Mouse (Mus musculus) right cerebral cortex, adult 18-20 months (tissue): Measurements from ENCODE around the gene Ccdc125.
A peak's percentile ranks its signal among the peaks of the same experiment; 100 is the strongest.

Source experiments
- DNase-seq: peaks from one replicate; pipeline ENCODE4 v3.0.0; 2022; ENCODE audit warnings: mixed read lengths

Ccdc125 gene

GRCm38 (mm10) chr13:100669291-100670022 is at the start of gene Ccdc125:
Ccdc125 (plus strand) TSS chr13:100669717.
- DNase-seq, result no peak

DNA sequence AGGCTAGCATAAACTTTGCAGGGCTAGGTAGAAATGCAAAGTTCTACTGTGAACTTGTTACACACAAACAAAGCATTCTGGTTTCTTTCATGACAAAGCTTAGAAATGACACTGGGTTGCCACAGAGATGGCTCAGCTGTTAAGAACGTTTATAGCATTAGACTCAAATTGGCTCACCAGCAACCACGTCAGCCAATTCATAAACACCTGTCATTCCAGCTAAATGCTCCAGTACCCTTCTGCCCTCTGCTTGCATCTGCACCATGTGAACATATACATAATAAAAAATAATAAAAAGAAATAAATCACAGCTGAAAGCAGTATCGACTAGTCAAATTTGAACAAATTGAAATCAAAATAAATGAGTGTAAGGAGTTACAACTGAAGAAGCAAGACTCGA is 47.3 kb upstream of the Ccdc125 start:
- DNase-seq, result no peak

DNA sequence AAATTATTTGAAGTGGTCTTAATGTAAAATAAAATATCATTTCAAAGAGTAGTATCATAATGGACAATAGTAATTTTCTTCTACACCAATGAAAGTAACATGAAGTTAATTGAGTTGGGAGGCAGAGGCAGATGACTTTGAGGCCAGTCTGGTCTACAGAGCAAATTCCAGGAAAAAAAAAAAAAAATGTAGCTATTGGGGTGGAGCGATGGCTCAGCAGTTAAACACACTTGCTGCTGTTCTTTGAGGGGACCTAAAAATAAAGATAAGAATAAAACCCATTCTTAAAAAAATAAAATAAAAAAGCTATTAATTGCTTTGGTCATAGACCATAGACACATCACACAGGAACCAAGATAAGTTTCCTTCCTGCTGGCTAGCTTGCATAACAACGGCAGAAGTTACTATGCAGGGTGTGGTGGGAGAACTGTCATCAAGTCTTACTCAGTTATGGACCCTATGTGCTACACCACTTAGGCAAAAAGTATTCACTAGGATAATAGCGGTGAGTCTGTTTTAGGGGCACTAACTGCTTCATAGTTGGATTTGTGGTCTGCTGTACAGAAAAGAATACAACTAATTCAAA is 35.3 kb upstream of the Ccdc125 start:
- DNase-seq, result no peak

GRCm38 (mm10) chr13:100642471-100643209 is 26.9 kb upstream of the Ccdc125 start:
- no peak for DNase-seq

DNA sequence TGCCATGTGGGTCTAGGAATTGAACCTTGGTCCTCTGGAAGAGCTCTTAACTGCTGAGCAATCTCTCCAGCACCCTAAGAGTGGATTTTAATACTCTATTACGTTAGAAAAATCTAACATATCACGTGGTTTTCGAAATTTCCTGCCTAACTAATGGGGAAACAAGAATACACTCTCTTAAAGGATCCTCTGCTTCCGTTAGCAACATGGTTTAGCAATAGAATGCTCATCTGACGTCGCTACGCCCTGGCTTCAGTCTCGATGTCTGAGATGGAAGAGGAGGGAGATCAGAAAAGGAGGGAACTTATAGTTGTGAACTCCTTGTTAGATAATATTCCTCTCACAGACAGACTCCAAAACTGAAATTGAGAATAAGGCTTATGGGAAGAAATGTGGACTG is 21.3 kb upstream of the Ccdc125 start:
- DNase-seq, result no peak

- DNase-seq, result peak; percentile 94
Measured at GRCm38 (mm10) chr13:100650550-100651438, 18.7 kb upstream of the Ccdc125 start, which contains the start of the genes Ak6 and Rad17. Ak6 (plus strand) TSS chr13:100650979. Rad17 (minus strand) TSS chr13:100651051.

DNA sequence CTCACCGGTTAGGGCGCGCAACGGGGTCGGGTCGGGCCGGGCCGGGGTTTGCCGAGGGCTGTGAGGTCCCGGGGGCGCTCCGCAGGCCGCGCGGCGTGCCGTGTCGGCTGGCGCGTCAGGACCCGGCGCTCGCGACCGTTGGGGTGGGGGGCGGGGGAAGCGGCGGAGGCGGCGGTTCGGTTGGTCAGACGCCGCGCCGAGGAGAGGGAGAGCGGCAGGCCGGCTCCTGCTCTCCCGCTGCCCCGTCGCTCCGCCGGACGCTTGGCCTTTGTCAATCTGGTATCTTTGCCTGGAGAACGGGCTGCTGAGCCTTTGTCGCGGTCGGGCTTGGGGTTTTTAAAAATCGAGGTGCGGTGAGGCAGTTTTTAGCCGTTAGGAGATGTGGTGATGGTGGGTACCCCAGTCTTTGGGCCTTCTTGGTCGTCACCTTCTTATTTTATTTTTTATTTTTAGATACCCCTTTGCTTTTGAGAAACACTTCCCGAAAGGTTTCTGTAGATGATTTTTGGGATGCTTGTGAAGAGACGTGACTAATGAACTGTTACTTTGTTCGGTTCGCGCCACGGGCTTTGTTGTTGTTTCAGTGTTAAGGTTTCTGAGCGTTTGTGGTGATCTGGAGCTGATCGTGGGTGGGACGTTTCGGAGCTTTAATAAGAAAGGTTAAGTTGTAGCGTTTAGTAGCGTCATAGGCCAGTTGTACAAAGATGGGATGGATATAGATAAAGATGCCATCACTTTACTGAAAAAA is 17.9 kb upstream of the Ccdc125 start, which contains the start of gene Taf9:
Taf9 (plus strand) TSS at position 141 of the 748 bp plus-strand sequence.
- DNase-seq, result no peak

GRCm38 (mm10) chr13:100658091-100658490 is 11.4 kb upstream of the Ccdc125 start:
- no peak for DNase-seq

- DNase-seq, result peak; percentile 49
Measured at GRCm38 (mm10) chr13:100659864-100660456, 9.6 kb upstream of the Ccdc125 start.

- no peak for DNase-seq
Measured at GRCm38 (mm10) chr13:100670181-100670741, 744 bp downstream of the Ccdc125 start.

GRCm38 (mm10) chr13:100675936-100676635 is 6.6 kb downstream of the Ccdc125 start:
- no peak for DNase-seq

DNA sequence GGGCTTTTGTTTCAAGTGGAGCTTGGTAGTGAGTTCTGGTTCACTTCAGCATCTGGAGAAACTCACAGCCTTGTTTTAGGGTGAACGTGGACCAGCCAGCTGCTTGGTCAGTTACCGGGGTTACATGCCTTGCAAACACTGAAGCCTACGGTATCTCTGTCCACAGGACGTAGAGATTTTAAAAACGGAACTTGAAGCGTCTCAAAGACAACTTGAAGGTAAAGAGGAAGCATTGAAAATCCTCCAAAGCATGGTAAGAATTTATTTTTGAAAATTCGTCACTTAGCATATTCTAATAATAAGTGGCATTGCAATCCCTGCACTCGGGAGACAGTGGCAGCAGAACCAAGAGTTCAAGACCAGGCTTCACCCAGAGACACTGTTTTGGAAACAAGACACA is 12.1 kb downstream of the Ccdc125 start:
- DNase-seq, result no peak

DNA sequence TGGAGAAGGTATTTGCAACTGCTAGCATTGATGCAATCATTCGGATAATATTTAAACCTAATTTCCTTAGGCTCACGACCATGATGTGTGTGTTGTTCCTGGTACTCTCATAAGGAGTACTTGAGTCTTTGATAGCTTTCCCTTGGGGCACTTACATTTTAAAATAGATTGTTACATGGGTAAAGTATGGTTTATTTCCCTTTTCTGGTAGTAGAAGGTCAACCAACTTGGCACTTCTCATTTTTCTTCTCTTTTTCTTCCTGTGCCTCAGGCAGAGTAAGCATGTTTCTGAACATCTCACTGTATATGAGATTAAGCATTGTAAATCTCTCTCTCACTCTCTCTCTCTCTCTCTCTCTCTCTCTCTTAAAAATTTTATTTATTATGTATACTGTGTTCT is 13.3 kb downstream of the Ccdc125 start:
- no peak for DNase-seq

DNA sequence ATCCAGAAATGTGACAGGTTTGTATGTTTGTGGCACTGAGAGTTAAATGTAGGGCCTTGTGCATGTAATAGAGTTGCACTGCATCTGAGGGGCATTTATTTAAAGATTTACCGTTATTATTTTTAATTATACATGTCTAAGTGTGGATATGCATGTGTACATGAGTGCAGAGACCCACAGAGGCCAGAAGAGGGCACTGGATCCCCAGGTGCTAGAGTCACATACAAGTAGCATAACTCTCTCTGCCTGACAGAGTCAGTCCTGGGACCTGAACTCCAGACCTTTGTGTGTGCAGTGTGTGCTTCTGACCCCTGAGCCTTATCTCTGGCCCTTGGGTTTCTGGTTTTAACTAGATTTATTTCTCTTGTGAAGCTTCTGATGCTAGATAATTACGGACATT is 14.8 kb downstream of the Ccdc125 start:
- no peak for DNase-seq

DNA sequence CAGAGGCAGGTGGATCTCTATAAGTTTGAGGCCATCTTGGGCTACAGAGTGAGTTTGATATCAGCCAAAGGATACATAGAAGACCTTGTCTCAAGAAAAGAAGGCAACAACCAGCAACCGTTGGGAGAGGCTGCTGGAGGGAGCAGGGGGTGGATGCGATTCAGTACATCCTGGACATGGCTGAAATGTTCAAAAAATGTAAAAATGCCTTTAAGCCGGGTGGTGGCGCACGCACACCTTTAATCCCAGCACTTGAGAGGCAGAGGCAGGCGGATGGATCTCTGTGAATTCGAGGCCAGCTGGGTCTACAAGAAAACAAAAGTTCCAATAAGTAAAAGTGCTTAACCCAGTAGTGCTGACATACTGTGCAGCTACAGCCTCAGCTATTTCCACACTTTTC is 18.0 kb downstream of the Ccdc125 start:
- no peak for DNase-seq

DNA sequence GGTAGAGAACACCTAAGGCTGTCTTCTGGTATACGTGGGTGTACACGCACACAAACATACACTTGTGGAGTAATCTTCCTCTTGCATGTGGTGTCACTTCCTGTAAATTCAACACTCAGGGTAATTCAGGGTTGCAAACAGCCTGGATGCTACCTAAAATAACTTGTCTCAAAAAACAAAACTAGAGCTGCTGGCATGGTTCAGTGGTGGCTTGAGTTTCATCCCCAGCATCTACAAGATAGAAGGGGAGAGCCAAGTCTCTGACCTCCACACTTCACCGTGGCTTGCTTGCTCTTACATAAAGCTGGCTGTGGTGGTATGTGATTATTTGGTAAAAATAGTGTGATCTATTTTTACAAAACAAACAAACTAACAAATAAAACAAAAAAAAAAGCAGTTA is 28.0 kb downstream of the Ccdc125 start:
- no peak for DNase-seq

DNA sequence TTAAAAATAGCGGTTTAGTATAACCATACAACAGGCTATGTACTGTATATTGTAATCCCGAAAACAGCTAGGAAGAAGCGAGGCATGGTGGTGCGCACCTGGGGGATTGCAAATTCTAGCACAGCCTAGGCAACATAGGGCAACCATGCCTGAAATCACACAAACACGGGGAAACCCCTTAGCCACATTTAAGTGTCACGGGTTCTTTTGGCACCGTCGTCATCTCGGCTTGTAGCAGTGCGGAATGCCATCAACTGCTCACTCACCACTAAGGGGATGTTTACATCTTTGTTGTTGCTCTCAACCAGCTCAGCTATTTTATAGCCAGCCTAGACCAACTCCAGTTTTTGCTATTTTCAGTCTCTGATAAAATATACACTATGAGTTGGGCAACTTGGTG is 29.3 kb downstream of the Ccdc125 start:
- DNase-seq, result no peak

DNA sequence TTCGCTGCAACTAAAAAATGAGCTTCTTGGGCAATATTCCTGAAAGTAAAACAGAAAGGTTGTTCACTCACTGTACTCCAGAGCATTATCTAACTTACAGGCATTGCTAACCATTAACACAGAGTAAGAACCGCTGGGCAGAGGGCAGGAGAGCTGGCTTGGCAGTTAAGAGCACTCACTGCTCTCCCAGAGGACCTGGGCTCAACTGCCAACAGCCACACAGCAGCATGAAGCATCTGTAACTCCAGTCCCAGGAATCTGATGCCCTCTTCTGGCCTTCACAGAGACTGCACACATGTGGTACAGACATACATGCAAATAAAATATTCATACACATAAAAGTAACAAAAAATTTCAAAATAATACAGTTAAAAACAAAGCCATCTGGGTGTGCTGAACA is 34.0 kb downstream of the Ccdc125 start:
- DNase-seq, result no peak

DNA sequence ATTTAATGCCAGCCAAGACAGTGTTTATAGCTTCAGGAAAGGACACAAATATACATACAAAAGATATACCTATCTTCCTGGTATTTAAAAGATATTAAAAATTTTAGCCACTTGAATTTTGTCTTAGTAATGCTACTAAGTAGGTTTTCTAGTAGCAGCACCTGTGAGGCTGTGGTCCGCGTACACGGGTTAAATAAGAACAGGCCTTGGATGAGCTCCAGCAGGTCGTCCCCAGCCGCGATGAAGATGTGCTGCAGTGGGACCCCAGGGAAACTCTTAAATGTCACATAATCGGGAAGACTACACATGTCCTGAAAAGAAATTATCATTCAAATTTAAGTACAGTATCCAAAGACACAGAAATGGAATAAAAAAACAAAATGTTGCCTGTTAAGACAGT is 36.7 kb downstream of the Ccdc125 start:
- no peak for DNase-seq

DNA sequence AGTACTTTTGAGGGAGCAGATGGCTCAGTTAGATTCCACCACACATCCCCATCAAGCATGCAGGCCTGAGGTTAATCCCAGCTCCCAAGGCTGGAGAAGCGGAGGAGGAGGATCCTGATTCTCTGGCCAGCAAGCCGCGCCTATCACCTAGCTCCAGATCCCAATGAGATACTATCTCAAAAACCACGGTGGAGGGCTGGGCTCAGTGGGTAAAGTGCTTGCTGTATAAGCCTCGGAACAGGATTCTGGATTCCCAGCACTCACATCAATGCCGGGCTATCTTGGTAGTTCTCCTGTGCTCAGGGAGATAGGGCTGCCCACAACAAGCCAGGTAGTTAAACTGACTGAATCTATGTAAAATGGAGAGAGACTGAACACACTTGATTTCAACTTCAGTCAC is 46.0 kb downstream of the Ccdc125 start:
- no peak for DNase-seq

DNA sequence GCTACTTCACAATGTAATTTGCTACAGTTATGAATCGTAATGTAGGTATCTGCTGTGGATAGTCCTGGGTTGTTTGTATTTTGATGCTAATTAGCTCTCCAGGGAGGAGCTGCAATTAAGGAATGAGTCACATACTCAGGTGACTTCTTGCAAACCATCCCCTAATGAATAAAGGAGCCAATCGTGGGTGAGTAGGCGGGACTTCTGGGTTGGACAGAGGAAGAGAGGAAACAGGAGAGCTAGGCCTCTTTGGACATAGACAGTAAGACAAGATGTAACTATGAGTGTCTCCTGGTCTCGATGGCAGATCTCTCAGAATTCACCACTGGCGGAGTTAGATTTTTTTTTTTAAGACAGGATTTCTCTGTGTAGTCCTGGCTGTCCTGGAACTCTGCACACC is 52.1 kb downstream of the Ccdc125 start:
- no peak for DNase-seq
